Mouse (Mus musculus): ENCODE data around the gene Ahdc1. TPM values are rescaled to one million over a fixed set of nuclear protein-coding genes. Genes with fewer than 3 reads are reported as not detected.

Ahdc1 gene
- polyA plus RNA-seq, 1 experiment, result 58.2 TPM

GRCm38 (mm10) chr4:133060702-133061101 lies 49.6 kb downstream of the Ahdc1 start:
- no peak overlapping the region for H3K4me2 ChIP-seq (ENCODE audit: low read depth)
- H3ac ChIP-seq (ENCODE audit: control insufficient read depth, insufficient read length), result no peak overlapping the region
- no peaks in the 10 kb centered on the region for H3K27me3 ChIP-seq (ENCODE audit: control insufficient read depth, insufficient read depth, insufficient read length)
- no peak overlapping the region for H3K4me3 ChIP-seq
- peaks cover 25% of the 10 kb centered on the region for H3K36me3 ChIP-seq (ENCODE audit: control insufficient read depth, insufficient read depth)
- TF ChIP-seq POLR2A (IDR thresholded peaks at IDR 0.05; ENCODE audit: insufficient read length, low read depth), result no peak
- TF ChIP-seq POLR2AphosphoS2 (IDR thresholded peaks at IDR 0.05; ENCODE audit: insufficient read length, low read depth), result no peak
- TF ChIP-seq USF1 (IDR thresholded peaks at IDR 0.05; ENCODE audit: low read depth), result no peak
- no peak for TF ChIP-seq MYOG (IDR thresholded peaks at IDR 0.05; ENCODE audit: control insufficient read depth in 1 of 3, insufficient read depth in 1 of 3, insufficient read length in 2 of 3, low read depth in 2 of 3)
- no peak for TF ChIP-seq E2F4 (IDR thresholded peaks at IDR 0.05; ENCODE audit: insufficient read depth)
- no peak for TF ChIP-seq MYOD1 (IDR thresholded peaks at IDR 0.05; ENCODE audit: control insufficient read depth in 1 of 3, insufficient read length in 2 of 3, low read depth in 2 of 3)
- TF ChIP-seq SRF (IDR thresholded peaks at IDR 0.05; ENCODE audit: control insufficient read depth, insufficient read length, low read depth), result no peak
- no peak for TF ChIP-seq TCF3 (IDR thresholded peaks at IDR 0.05; ENCODE audit: insufficient read length, low read depth)
- no peak for TF ChIP-seq CEBPB (IDR thresholded peaks at IDR 0.05; ENCODE audit: insufficient read depth, poor library complexity, severe bottlenecking)
- no peak for TF ChIP-seq MAX (IDR thresholded peaks at IDR 0.05; ENCODE audit: low read depth)
- TF ChIP-seq TCF12 (IDR thresholded peaks at IDR 0.05; ENCODE audit: insufficient read depth, poor library complexity, severe bottlenecking), result no peak
- TF ChIP-seq REST (IDR thresholded peaks at IDR 0.05; ENCODE audit: insufficient read depth, insufficient read length), result no peak
- peaks cover 29% of the 10 kb centered on the region for H3K79me2 ChIP-seq (ENCODE audit: control insufficient read depth, insufficient read depth)

- Histone ChIP-seq H3K4me2 (ENCODE audit: low read depth) (no peak overlapping the region), H3K27me3 (ENCODE audit: control insufficient read depth, insufficient read depth, insufficient read length) (no peaks in the 10 kb centered on the region), H3K36me3 (ENCODE audit: control insufficient read depth, insufficient read depth) (peaks cover 28% of the 10 kb centered on the region), H3K4me3 (no peak overlapping the region), H3K79me2 (ENCODE audit: control insufficient read depth, insufficient read depth) (peaks cover 40% of the 10 kb centered on the region), H3ac (ENCODE audit: control insufficient read depth, insufficient read length) (no peak overlapping the region)
- TF ChIP-seq TCF12 (IDR thresholded peaks at IDR 0.05; ENCODE audit: insufficient read depth, poor library complexity, severe bottlenecking) (no peak), USF1 (IDR thresholded peaks at IDR 0.05; ENCODE audit: low read depth) (no peak), POLR2AphosphoS2 (IDR thresholded peaks at IDR 0.05; ENCODE audit: insufficient read length, low read depth) (peak; percentile 10), MYOD1 (IDR thresholded peaks at IDR 0.05; ENCODE audit: control insufficient read depth in 1 of 3, insufficient read length in 2 of 3, low read depth in 2 of 3) (no peak), POLR2A (IDR thresholded peaks at IDR 0.05; ENCODE audit: insufficient read length, low read depth) (no peak), SRF (IDR thresholded peaks at IDR 0.05; ENCODE audit: control insufficient read depth, insufficient read length, low read depth) (no peak), REST (IDR thresholded peaks at IDR 0.05; ENCODE audit: insufficient read depth, insufficient read length) (no peak)
Measured at GRCm38 (mm10) chr4:133061798-133062197, 50.7 kb downstream of the Ahdc1 start.

- H3K36me3 ChIP-seq (ENCODE audit: control insufficient read depth, insufficient read depth), result peaks cover 28% of the 10 kb centered on the region
- no peak overlapping the region for H3K4me3 ChIP-seq
- no peak overlapping the region for H3ac ChIP-seq (ENCODE audit: control insufficient read depth, insufficient read length)
- TF ChIP-seq POLR2A (IDR thresholded peaks at IDR 0.05; ENCODE audit: insufficient read length, low read depth) (no peak), SRF (IDR thresholded peaks at IDR 0.05; ENCODE audit: control insufficient read depth, insufficient read length, low read depth) (no peak), POLR2AphosphoS2 (IDR thresholded peaks at IDR 0.05; ENCODE audit: insufficient read length, low read depth) (no peak), MYOD1 (IDR thresholded peaks at IDR 0.05; ENCODE audit: control insufficient read depth in 1 of 3, insufficient read length in 2 of 3, low read depth in 2 of 3) (no peak), REST (IDR thresholded peaks at IDR 0.05; ENCODE audit: insufficient read depth, insufficient read length) (no peak), E2F4 (IDR thresholded peaks at IDR 0.05; ENCODE audit: insufficient read depth) (no peak), MYOG (IDR thresholded peaks at IDR 0.05; ENCODE audit: control insufficient read depth in 1 of 3, insufficient read depth in 1 of 3, insufficient read length in 2 of 3, low read depth in 2 of 3) (no peak), MAX (IDR thresholded peaks at IDR 0.05; ENCODE audit: low read depth) (no peak), CEBPB (IDR thresholded peaks at IDR 0.05; ENCODE audit: insufficient read depth, poor library complexity, severe bottlenecking) (no peak)
- H3K79me2 ChIP-seq (ENCODE audit: control insufficient read depth, insufficient read depth), result peaks cover 45% of the 10 kb centered on the region
- no peak overlapping the region for H3K4me2 ChIP-seq (ENCODE audit: low read depth)
- H3K27me3 ChIP-seq (ENCODE audit: control insufficient read depth, insufficient read depth, insufficient read length), result no peaks in the 10 kb centered on the region
Measured at GRCm38 (mm10) chr4:133062286-133062685, 51.2 kb downstream of the Ahdc1 start.

- peaks cover 44% of the 10 kb centered on the region for H3K79me2 ChIP-seq (ENCODE audit: control insufficient read depth, insufficient read depth)
- H3K4me3 ChIP-seq, result no peak overlapping the region
- no peaks in the 10 kb centered on the region for H3K27me3 ChIP-seq (ENCODE audit: control insufficient read depth, insufficient read depth, insufficient read length)
- H3K36me3 ChIP-seq (ENCODE audit: control insufficient read depth, insufficient read depth), result peaks cover 27% of the 10 kb centered on the region
- TF ChIP-seq POLR2AphosphoS2 (IDR thresholded peaks at IDR 0.05; ENCODE audit: insufficient read length, low read depth), result peak; percentile 11
- no peak for TF ChIP-seq MYOD1 (IDR thresholded peaks at IDR 0.05; ENCODE audit: control insufficient read depth in 1 of 3, insufficient read length in 2 of 3, low read depth in 2 of 3)
- no peak for TF ChIP-seq CEBPB (IDR thresholded peaks at IDR 0.05; ENCODE audit: insufficient read depth, poor library complexity, severe bottlenecking)
- TF ChIP-seq POLR2A (IDR thresholded peaks at IDR 0.05; ENCODE audit: insufficient read length, low read depth), result no peak
- TF ChIP-seq MYOG (IDR thresholded peaks at IDR 0.05; ENCODE audit: control insufficient read depth in 1 of 3, insufficient read depth in 1 of 3, insufficient read length in 2 of 3, low read depth in 2 of 3), result no peak
- no peak for TF ChIP-seq MAX (IDR thresholded peaks at IDR 0.05; ENCODE audit: low read depth)
- no peak for TF ChIP-seq USF1 (IDR thresholded peaks at IDR 0.05; ENCODE audit: low read depth)
- no peak overlapping the region for H3K4me2 ChIP-seq (ENCODE audit: low read depth)
- no peak overlapping the region for H3ac ChIP-seq (ENCODE audit: control insufficient read depth, insufficient read length)
Measured at GRCm38 (mm10) chr4:133063203-133063602, 52.1 kb downstream of the Ahdc1 start.

GRCm38 (mm10) chr4:133063799-133064198 lies 52.7 kb downstream of the Ahdc1 start:
- Histone ChIP-seq H3K4me3 (no peak overlapping the region), H3K27me3 (ENCODE audit: control insufficient read depth, insufficient read depth, insufficient read length) (no peaks in the 10 kb centered on the region), H3ac (ENCODE audit: control insufficient read depth, insufficient read length) (no peak overlapping the region), H3K4me2 (ENCODE audit: low read depth) (no peak overlapping the region), H3K36me3 (ENCODE audit: control insufficient read depth, insufficient read depth) (peaks cover 24% of the 10 kb centered on the region), H3K79me2 (ENCODE audit: control insufficient read depth, insufficient read depth) (peaks cover 39% of the 10 kb centered on the region)
- TF ChIP-seq POLR2A (IDR thresholded peaks at IDR 0.05; ENCODE audit: insufficient read length, low read depth), result peak; percentile 4
- TF ChIP-seq TCF12 (IDR thresholded peaks at IDR 0.05; ENCODE audit: insufficient read depth, poor library complexity, severe bottlenecking), result no peak
- no peak for TF ChIP-seq CEBPB (IDR thresholded peaks at IDR 0.05; ENCODE audit: insufficient read depth, poor library complexity, severe bottlenecking)
- TF ChIP-seq POLR2AphosphoS2 (IDR thresholded peaks at IDR 0.05; ENCODE audit: insufficient read length, low read depth), result peak; percentile 8
- no peak for TF ChIP-seq MYOG (IDR thresholded peaks at IDR 0.05; ENCODE audit: control insufficient read depth in 1 of 3, insufficient read depth in 1 of 3, insufficient read length in 2 of 3, low read depth in 2 of 3)

Measured in myocyte (in vitro differentiated cells).